Mouse (Mus musculus): ENCODE results near the gene Trim69. TPM values are rescaled to one million over a fixed set of nuclear protein-coding genes. Genes with fewer than 3 reads are reported as not detected.
A peak's percentile ranks its signal among the peaks of the same experiment; 100 is the strongest.

Trim69 gene
- polyA plus RNA-seq, 1 experiment, result 0.12 TPM

GRCm38 (mm10) chr2:122143111-122143510, 17.4 kb upstream of the Trim69 start:
- WGBS, result 96% methylated on average over 3 of the region's 3 CpGs
- Histone ChIP-seq H3K4me3 (ENCODE audit: control insufficient read depth, insufficient read depth, low read length) (no peak overlapping the region), H3K27ac (ENCODE audit: control insufficient read depth, insufficient read depth, low read length) (no peak overlapping the region), H3K27me3 (ENCODE audit: control insufficient read depth, insufficient read depth, low read length) (no peaks in the 10 kb centered on the region), H3K36me3 (ENCODE audit: control insufficient read depth, insufficient read depth, low read length) (no peaks in the 10 kb centered on the region), H3K4me1 (replicated peaks; ENCODE audit: control insufficient read depth, insufficient read depth, low read length) (peaks cover 3% of the 10 kb centered on the region)
- TF ChIP-seq POLR2A (IDR thresholded peaks at IDR 0.05; ENCODE audit: control insufficient read depth, extremely low read depth, insufficient read depth, low read length, poor library complexity) (no peak), CTCF (IDR thresholded peaks at IDR 0.05; ENCODE audit: borderline replicate concordance, control insufficient read depth, extremely low read depth, insufficient read depth, low read length, poor library complexity) (no peak)
- no peak for DNase-seq

GRCm38 (mm10) chr2:122145756-122146155, 14.7 kb upstream of the Trim69 start:
- DNase-seq, result no peak
- TF ChIP-seq CTCF (IDR thresholded peaks at IDR 0.05; ENCODE audit: borderline replicate concordance, control insufficient read depth, extremely low read depth, insufficient read depth, low read length, poor library complexity) (no peak), POLR2A (IDR thresholded peaks at IDR 0.05; ENCODE audit: control insufficient read depth, extremely low read depth, insufficient read depth, low read length, poor library complexity) (no peak)
- Histone ChIP-seq H3K27ac (ENCODE audit: control insufficient read depth, insufficient read depth, low read length) (no peak overlapping the region), H3K4me1 (replicated peaks; ENCODE audit: control insufficient read depth, insufficient read depth, low read length) (peaks cover 13% of the 10 kb centered on the region), H3K4me3 (ENCODE audit: control insufficient read depth, insufficient read depth, low read length) (no peak overlapping the region), H3K36me3 (ENCODE audit: control insufficient read depth, insufficient read depth, low read length) (no peaks in the 10 kb centered on the region), H3K27me3 (ENCODE audit: control insufficient read depth, insufficient read depth, low read length) (no peaks in the 10 kb centered on the region)
- WGBS, result 18% methylated on average over 4 of the region's 4 CpGs

- H3K4me1 ChIP-seq (replicated peaks; ENCODE audit: control insufficient read depth, insufficient read depth, low read length), result peaks cover 13% of the 10 kb centered on the region
- H3K4me3 ChIP-seq (ENCODE audit: control insufficient read depth, insufficient read depth, low read length), result no peak overlapping the region
- TF ChIP-seq POLR2A (IDR thresholded peaks at IDR 0.05; ENCODE audit: control insufficient read depth, extremely low read depth, insufficient read depth, low read length, poor library complexity), result no peak
- TF ChIP-seq CTCF (IDR thresholded peaks at IDR 0.05; ENCODE audit: borderline replicate concordance, control insufficient read depth, extremely low read depth, insufficient read depth, low read length, poor library complexity), result no peak
- peak overlapping the region; percentile 8; the same call in 1 of the 2 replicates for H3K27ac ChIP-seq (ENCODE audit: control insufficient read depth, insufficient read depth, low read length)
- no peak for DNase-seq
- H3K27me3 ChIP-seq (ENCODE audit: control insufficient read depth, insufficient read depth, low read length), result no peaks in the 10 kb centered on the region
- peaks cover 7% of the 10 kb centered on the region for H3K36me3 ChIP-seq (ENCODE audit: control insufficient read depth, insufficient read depth, low read length)
- 53% methylated on average over 6 of the region's 6 CpGs for WGBS
Observed at GRCm38 (mm10) chr2:122146687-122147086, 13.8 kb upstream of the Trim69 start.

- under 1% methylated on average over 40 of the region's 40 CpGs for WGBS
- H3K4me3 ChIP-seq (ENCODE audit: control insufficient read depth, insufficient read depth, low read length), result peak within 1 kb of the TSS; percentile 99
- peak; percentile 91 for DNase-seq
Observed at GRCm38 (mm10) chr2:122147508-122148241, 12.8 kb upstream of the Trim69 start, which contains the start of gene B2m. Gene B2m, plus strand, starts transcription at chr2:122147686.

GRCm38 (mm10) chr2:122148242-122148917, 12.1 kb upstream of the Trim69 start:
- Histone ChIP-seq H3K4me1 (replicated peaks; ENCODE audit: control insufficient read depth, insufficient read depth, low read length) (peaks cover 13% of the 10 kb centered on the region), H3K36me3 (ENCODE audit: control insufficient read depth, insufficient read depth, low read length) (peaks cover 21% of the 10 kb centered on the region), H3K27ac (ENCODE audit: control insufficient read depth, insufficient read depth, low read length) (peak overlapping the region; percentile 75), H3K4me3 (ENCODE audit: control insufficient read depth, insufficient read depth, low read length) (peak overlapping the region; percentile 99), H3K27me3 (ENCODE audit: control insufficient read depth, insufficient read depth, low read length) (no peaks in the 10 kb centered on the region)
- under 1% methylated on average over 18 of the region's 18 CpGs for WGBS
- no peak for TF ChIP-seq CTCF (IDR thresholded peaks at IDR 0.05; ENCODE audit: borderline replicate concordance, control insufficient read depth, extremely low read depth, insufficient read depth, low read length, poor library complexity)
- no peak for TF ChIP-seq POLR2A (IDR thresholded peaks at IDR 0.05; ENCODE audit: control insufficient read depth, extremely low read depth, insufficient read depth, low read length, poor library complexity)
- DNase-seq, result peak; percentile 69

More at GRCm38 (mm10) chr2:122147508-122148241, 12.8 kb upstream of the Trim69 start, which contains the start of gene B2m:
- TF ChIP-seq POLR2A (IDR thresholded peaks at IDR 0.05; ENCODE audit: control insufficient read depth, extremely low read depth, insufficient read depth, low read length, poor library complexity) (peak; percentile 98), CTCF (IDR thresholded peaks at IDR 0.05; ENCODE audit: borderline replicate concordance, control insufficient read depth, extremely low read depth, insufficient read depth, low read length, poor library complexity) (0 out of 2 replicates have a peak, but pooled peaks have one; percentile 13)
- Histone ChIP-seq H3K27me3 (ENCODE audit: control insufficient read depth, insufficient read depth, low read length) (no peaks in the 10 kb centered on the region), H3K36me3 (ENCODE audit: control insufficient read depth, insufficient read depth, low read length) (peaks cover 14% of the 10 kb centered on the region), H3K27ac (ENCODE audit: control insufficient read depth, insufficient read depth, low read length) (peak within 1 kb of the TSS; percentile 75), H3K4me1 (replicated peaks; ENCODE audit: control insufficient read depth, insufficient read depth, low read length) (peaks cover 13% of the 10 kb centered on the region)

GRCm38 (mm10) chr2:122149316-122149715, 11.2 kb upstream of the Trim69 start:
- 14% methylated on average over 6 of the region's 6 CpGs for WGBS
- no peaks in the 10 kb centered on the region for H3K27me3 ChIP-seq (ENCODE audit: control insufficient read depth, insufficient read depth, low read length)
- peaks cover 25% of the 10 kb centered on the region for H3K36me3 ChIP-seq (ENCODE audit: control insufficient read depth, insufficient read depth, low read length)
- peaks cover 13% of the 10 kb centered on the region for H3K4me1 ChIP-seq (replicated peaks; ENCODE audit: control insufficient read depth, insufficient read depth, low read length)
- no peak overlapping the region for H3K27ac ChIP-seq (ENCODE audit: control insufficient read depth, insufficient read depth, low read length)
- no peak for TF ChIP-seq POLR2A (IDR thresholded peaks at IDR 0.05; ENCODE audit: control insufficient read depth, extremely low read depth, insufficient read depth, low read length, poor library complexity)
- no peak for TF ChIP-seq CTCF (IDR thresholded peaks at IDR 0.05; ENCODE audit: borderline replicate concordance, control insufficient read depth, extremely low read depth, insufficient read depth, low read length, poor library complexity)
- DNase-seq, result no peak
- H3K4me3 ChIP-seq (ENCODE audit: control insufficient read depth, insufficient read depth, low read length), result no peak overlapping the region

Measured in thymus, adult 2 months (tissue).